Mouse (Mus musculus) intestine, embryonic 16.5 days (tissue): ENCODE measurements around the gene Mrpl35. TPM values are rescaled to one million over a fixed set of nuclear protein-coding genes. Genes with fewer than 3 reads are reported as not detected.

ENCODE experiments used
- ATAC-seq: fragments of 200-750 bp; cut with Nextera tagmentation; 2 replicates; pipeline ENCODE4 v1.8.0; 2017; ENCODE audit warnings: moderate TSS enrichment, moderate library complexity
- H3K27ac ChIP-seq: fragments of 300-500 bp; sonication (generic); 2 replicates; pipeline ENCODE4 v1.5.1; 2014; ENCODE audit warnings: mild to moderate bottlenecking, low read length
- H3K27me3 ChIP-seq: fragments of 300-500 bp; sonication (generic); replicated peaks from 2 replicates; pipeline ENCODE4 v1.6.1; 2014; ENCODE audit warnings: low read length, control low read depth, mixed read lengths; ENCODE audit not compliant: control insufficient read depth, insufficient read depth
- H3K36me3 ChIP-seq: fragments of 300-500 bp; sonication (generic); 2 replicates; pipeline ENCODE4 v1.6.1; 2014; ENCODE audit warnings: low read length, control low read depth; ENCODE audit not compliant: control insufficient read depth, insufficient read depth
- H3K4me1 ChIP-seq: fragments of 300-500 bp; sonication (generic); 2 replicates; pipeline ENCODE4 v1.6.1; 2014; ENCODE audit warnings: low read length, control low read depth, mixed read lengths; ENCODE audit not compliant: control insufficient read depth, insufficient read depth
- H3K4me2 ChIP-seq: fragments of 300-500 bp; sonication (generic); 2 replicates; pipeline ENCODE4 v1.6.1; 2014; ENCODE audit warnings: low read depth, low read length, control low read depth
- H3K4me3 ChIP-seq: fragments of 300-500 bp; sonication (generic); 2 replicates; pipeline ENCODE4 v1.5.1; 2014; ENCODE audit warnings: mild to moderate bottlenecking, low read length
- H3K9ac ChIP-seq: fragments of 300-500 bp; sonication (generic); 2 replicates; pipeline ENCODE4 v1.6.1; 2014; ENCODE audit warnings: low read depth, low read length
- H3K9me3 ChIP-seq: fragments of 300-500 bp; sonication (generic); 2 replicates; pipeline ENCODE4 v1.6.1; 2016; ENCODE audit warnings: low read length, control low read depth; ENCODE audit not compliant: control insufficient read depth
- WGBS: fragments of 180-500 bp; shearing (Covaris S2); extraction: QIAGEN DNeasy Blood & Tissue Kit; methylation state at CpG from one replicate; pipeline ENCODE4 v1.1.7; 2014; 5-methylcytosine and 5-hydroxymethylcytosine counted together
- polyA plus RNA-seq: library from polyadenylated mRNA; unstranded; fragments of >200 nt; fragmentation: Nextera tagmentation; extraction: Ambion mirVana; gene quantifications from 2 replicates; pipeline ENCODE4 v1.2.1, GENCODE M21; 2015

Gene Mrpl35
- polyA plus RNA-seq, 1 experiment from 2014 or later: 77.4 TPM

DNA sequence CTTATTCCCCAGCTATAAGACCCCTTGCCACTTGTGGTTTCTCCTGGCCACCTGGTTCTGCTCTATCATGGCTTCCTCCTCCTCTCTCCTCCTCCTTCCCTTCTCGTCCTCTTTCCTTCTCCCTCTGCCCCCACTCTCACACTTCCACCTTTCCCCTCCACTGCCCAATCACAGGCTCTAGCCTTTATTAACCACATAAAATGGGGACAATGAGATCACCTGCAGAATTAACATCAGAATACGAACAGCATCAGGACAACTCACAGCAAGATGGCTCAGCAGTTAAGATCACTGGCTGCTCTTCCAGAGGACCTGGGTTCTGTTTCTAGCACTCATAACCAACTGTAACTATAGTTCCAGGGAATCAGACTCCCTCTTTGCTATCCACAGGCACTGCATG, 46.9 kb downstream of the Mrpl35 start:
- no peaks in the 10 kb centered on the region for H3K9me3 ChIP-seq
- no peak overlapping the region for H3K27ac ChIP-seq
- 86% methylated on average over 2 of the region's 2 CpGs for WGBS

DNA sequence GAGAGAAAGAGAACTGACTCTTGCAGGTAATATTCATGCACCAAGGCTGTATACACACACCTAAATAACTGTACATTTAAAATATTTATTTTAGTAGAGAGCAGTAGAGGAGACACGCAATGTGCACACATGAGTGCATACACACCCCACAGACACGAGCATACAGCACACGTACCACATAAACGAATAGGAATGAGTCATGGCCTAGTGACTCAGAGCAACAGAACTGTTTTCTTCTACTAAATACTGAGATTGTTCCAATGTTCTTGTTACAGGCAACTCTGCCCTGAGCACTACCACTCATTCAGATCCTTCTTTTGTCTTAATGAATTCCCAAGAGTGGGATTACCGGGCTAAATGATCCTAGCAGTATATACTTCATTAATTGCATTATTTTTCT, 48.8 kb downstream of the Mrpl35 start:
- Histone ChIP-seq H3K4me2 (no peak overlapping the region), H3K4me1 (no peaks in the 10 kb centered on the region), H3K9me3 (no peaks in the 10 kb centered on the region), H3K4me3 (no peak overlapping the region), H3K9ac (no peak overlapping the region), H3K27ac (no peak overlapping the region), H3K36me3 (no peaks in the 10 kb centered on the region), H3K27me3 (no peaks in the 10 kb centered on the region)
- no peak for ATAC-seq
- 86% methylated on average over 5 of the region's 5 CpGs for whole genome bisulfite sequencing

More for the DNA sequence above, 46.9 kb downstream of the Mrpl35 start:
- H3K9ac ChIP-seq: no peak overlapping the region
- H3K27me3 ChIP-seq: no peaks in the 10 kb centered on the region
- no peak overlapping the region for H3K4me3 ChIP-seq
- H3K4me1 ChIP-seq: no peaks in the 10 kb centered on the region
- H3K4me2 ChIP-seq: no peak overlapping the region
- H3K36me3 ChIP-seq: no peaks in the 10 kb centered on the region
- no peak for ATAC-seq

DNA sequence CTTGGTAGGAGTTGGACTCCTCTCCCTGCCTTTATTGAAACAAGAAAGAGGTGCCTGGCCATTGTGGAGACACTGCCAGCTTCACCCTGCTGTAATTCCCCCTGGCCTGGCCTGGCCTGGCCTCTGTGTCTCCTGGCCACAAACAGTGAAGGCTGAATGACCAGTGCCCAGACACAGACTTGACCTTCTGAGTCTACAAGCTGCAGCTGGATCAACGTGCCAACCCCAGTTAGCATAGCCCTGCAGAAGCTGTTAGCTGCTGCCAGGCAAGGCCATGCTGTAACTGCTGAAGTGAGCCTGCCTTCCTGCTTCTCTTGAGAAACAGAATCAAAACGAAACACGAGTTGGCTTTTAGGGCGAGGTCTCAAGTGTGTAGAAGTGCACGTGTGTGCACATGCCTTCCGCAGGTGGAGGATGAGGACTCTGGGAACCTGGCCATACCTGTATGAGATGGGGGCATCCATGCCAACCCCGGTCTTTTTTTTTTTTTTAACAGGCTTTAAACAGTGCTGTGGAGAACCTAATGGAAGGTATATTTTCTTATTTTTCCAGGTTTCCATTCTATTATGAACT, 54.0 kb downstream of the Mrpl35 start:
- no peaks in the 10 kb centered on the region for H3K27me3 ChIP-seq
- no peak overlapping the region for H3K9ac ChIP-seq
- no peaks in the 10 kb centered on the region for H3K36me3 ChIP-seq
- H3K9me3 ChIP-seq: 0 out of 2 replicates have a peak, but pooled peaks cover 3% of the 10 kb centered on the region
- no peak overlapping the region for H3K4me2 ChIP-seq
- ATAC-seq: no peak
- H3K4me1 ChIP-seq: no peaks in the 10 kb centered on the region
- H3K27ac ChIP-seq: no peak overlapping the region
- no peak overlapping the region for H3K4me3 ChIP-seq
- 83% methylated on average over 7 of the region's 7 CpGs for WGBS

DNA sequence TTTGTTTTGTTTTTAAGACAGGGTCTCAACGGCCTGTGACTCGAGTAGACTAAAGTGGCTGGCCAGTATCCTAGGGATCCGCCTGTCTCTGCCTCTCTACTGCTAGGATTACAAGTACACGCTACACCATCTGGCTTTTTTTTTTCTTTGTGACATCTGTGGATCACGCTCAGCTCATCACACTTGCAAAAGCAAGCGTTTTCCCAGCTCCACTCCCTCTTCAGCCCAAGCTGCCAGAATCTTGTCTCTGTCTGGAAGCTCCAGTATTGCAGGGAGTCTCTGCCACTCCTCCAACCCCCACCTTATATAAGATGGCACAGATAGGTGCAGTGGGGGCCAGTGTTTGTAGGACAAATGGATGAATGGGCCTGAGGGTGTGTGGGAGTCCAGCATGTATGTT, 54.6 kb downstream of the Mrpl35 start:
- Histone ChIP-seq H3K4me1 (no peaks in the 10 kb centered on the region), H3K27ac (no peak overlapping the region), H3K9me3 (0 out of 2 replicates have a peak, but pooled peaks cover 3% of the 10 kb centered on the region), H3K27me3 (no peaks in the 10 kb centered on the region), H3K4me2 (no peak overlapping the region), H3K9ac (no peak overlapping the region), H3K36me3 (no peaks in the 10 kb centered on the region), H3K4me3 (no peak overlapping the region)
- 81% methylated on average over 6 of the region's 6 CpGs for WGBS
- ATAC-seq: no peak

DNA sequence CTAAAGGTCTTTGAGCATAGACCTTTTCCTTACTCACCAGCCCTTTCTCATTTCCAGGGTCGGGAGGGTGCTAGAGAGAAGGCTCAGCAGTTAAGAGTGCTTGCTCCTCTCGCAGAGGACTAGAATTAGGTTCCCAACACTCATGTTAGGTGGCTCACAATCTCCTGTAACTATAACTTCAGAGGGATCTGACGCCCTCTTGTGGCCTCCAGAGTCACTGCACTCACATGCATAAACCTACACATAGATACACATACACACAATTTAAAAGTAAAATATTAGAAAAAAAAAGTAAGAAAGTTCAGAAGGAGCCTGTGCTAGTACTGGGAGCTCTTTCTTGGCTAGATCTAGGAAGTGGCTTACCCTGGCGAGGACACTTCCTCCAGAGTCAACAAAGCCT, 55.5 kb downstream of the Mrpl35 start:
- H3K4me1 ChIP-seq: no peaks in the 10 kb centered on the region

DNA sequence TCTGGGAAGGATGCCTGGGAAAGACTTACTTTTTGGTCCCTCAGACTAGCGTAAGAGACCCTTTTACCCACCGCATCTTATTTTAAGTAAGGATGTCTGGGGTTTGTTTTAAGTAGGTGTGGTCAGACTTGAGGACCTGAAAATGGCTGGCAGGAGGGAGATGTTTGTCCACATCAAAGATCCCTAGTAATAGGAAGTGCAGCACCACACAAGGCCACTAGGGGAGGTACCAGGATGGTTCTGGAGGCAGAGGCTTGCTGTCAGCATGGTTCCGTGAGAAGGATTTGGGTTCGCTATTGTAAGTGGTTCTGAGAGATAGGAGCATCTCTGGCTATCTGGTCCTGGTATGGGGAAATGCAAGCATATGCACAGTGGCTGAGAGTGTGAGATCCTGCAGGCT, 55.9 kb downstream of the Mrpl35 start:
- 95% methylated on average over 4 of the region's 4 CpGs for WGBS
- no peak overlapping the region for H3K9ac ChIP-seq
- no peaks in the 10 kb centered on the region for H3K4me1 ChIP-seq
- ATAC-seq: no peak
- no peak overlapping the region for H3K4me3 ChIP-seq
- 0 out of 2 replicates have a peak, but pooled peaks cover 3% of the 10 kb centered on the region for H3K9me3 ChIP-seq
- no peak overlapping the region for H3K27ac ChIP-seq
- H3K27me3 ChIP-seq: no peaks in the 10 kb centered on the region
- no peaks in the 10 kb centered on the region for H3K36me3 ChIP-seq
- no peak overlapping the region for H3K4me2 ChIP-seq

More for the DNA sequence above, 55.5 kb downstream of the Mrpl35 start:
- H3K27me3 ChIP-seq: no peaks in the 10 kb centered on the region
- H3K27ac ChIP-seq: no peak overlapping the region
- no peak for ATAC-seq
- H3K36me3 ChIP-seq: no peaks in the 10 kb centered on the region
- WGBS: 94% methylated on average over 4 of the region's 4 CpGs
- no peak overlapping the region for H3K4me3 ChIP-seq
- no peak overlapping the region for H3K9ac ChIP-seq
- H3K4me2 ChIP-seq: no peak overlapping the region
- 0 out of 2 replicates have a peak, but pooled peaks cover 3% of the 10 kb centered on the region for H3K9me3 ChIP-seq

DNA sequence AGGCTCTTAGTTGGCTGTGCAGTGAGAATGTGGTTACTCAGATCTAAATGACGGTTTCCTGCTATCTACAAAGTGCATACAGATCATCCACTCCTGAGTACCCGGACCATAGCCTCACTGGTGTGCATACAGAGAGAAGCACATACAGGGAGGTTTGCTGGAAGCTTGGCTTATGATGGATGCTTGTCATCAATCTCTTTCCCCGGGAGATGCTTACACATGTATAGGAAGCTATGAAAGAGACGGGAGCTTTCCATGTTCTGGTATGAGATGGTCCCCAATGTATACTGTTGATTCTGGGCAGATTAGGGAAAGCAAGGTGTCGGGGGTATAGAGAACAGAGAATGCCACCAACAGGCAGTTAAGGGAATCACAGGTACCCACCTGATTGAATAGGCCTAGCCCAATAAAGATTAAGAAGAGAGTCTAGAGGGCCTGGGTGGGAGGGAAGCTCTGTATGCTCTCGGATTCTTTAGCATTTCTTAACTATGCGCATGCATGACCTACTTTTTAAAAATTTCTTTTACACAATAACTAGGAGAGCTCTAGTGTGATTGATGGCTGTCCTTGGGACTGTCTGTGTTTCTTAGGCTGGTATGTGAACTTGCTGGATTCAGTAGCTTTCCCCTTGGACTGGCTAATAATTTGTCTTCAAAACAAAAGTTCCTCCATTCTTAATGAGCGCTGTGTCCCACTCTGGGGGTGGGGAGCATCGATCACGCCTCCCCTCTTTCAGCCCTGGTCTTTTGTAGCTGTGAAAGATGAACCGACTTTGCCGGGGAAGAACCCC, 56.7 kb downstream of the Mrpl35 start:
- Histone ChIP-seq H3K4me1 (no peaks in the 10 kb centered on the region), H3K27me3 (no peaks in the 10 kb centered on the region), H3K4me2 (no peak overlapping the region), H3K4me3 (no peak overlapping the region), H3K27ac (no peak overlapping the region), H3K36me3 (no peaks in the 10 kb centered on the region), H3K9me3 (0 out of 2 replicates have a peak, but pooled peaks cover 3% of the 10 kb centered on the region), H3K9ac (no peak overlapping the region)
- ATAC-seq: no peak
- 77% methylated on average over 12 of the region's 12 CpGs for WGBS

DNA sequence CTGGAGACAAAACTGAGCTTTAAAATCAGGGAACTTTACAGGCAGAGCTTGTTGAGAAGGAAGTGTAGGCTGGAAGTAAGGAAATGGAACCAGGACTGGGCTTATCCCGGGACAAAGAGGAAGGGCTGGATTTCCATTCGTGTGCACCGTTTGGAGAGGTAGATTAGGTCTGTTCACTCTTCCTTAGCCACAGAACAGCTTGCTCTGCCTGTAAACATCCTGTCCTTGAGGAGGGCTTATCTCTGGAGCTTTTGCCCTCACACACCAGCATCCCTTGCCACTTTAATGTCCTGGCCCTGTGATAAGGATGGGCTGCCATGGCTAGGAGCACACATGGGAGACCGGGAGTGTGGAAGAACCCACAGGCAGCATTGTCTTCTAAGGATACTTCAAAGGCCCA, 59.0 kb downstream of the Mrpl35 start:
- WGBS: 45% methylated on average over 4 of the region's 4 CpGs
- H3K27me3 ChIP-seq: no peaks in the 10 kb centered on the region
- no peak overlapping the region for H3K4me3 ChIP-seq
- no peak for ATAC-seq
- no peak overlapping the region for H3K9ac ChIP-seq
- H3K9me3 ChIP-seq: 0 out of 2 replicates have a peak, but pooled peaks cover 3% of the 10 kb centered on the region
- H3K4me2 ChIP-seq: no peak overlapping the region
- H3K27ac ChIP-seq: no peak overlapping the region
- no peaks in the 10 kb centered on the region for H3K4me1 ChIP-seq
- H3K36me3 ChIP-seq: no peaks in the 10 kb centered on the region
